Mouse (Mus musculus) small intestine, adult 2 months (tissue): ENCODE results near the gene Vmn1r20.

ENCODE experiments used
- CTCF ChIP-seq: fragments of 200-500 bp; IDR thresholded peaks from 2 replicates; pipeline ENCODE4 v1.5.1; 2012; ENCODE audit warnings: low read depth, mild to moderate bottlenecking, control low read depth, inconsistent platforms, low read length, moderate library complexity, mixed read lengths; ENCODE audit not compliant: insufficient replicate concordance, insufficient read length; ENCODE audit errors: extremely low read depth
- POLR2A ChIP-seq: fragments of 200-500 bp; IDR thresholded peaks from 2 replicates; pipeline ENCODE4 v1.6.1; 2012; ENCODE audit warnings: low read depth, mild to moderate bottlenecking, control low read depth, inconsistent platforms, low read length, moderate library complexity

DNA sequence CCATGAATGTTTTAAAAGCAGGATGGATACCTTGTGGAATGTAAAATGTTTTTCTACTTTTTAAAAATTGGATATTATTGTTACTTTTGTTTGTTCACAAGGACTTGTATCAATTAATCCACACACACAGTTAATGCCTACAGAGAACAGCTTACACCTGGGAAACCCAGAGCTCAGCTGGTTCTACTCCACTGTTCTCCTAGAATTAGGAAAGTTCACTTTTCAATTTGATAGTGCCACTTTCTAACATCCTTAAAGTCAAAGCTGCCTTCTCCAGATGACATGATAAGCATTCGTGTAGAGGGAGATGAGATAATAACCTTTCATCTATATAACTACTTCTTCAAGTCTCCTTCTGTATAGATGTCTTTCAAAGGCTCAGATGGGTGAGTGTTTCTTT lies at the start of gene Vmn1r20:
- TF ChIP-seq CTCF: no peak
- TF ChIP-seq POLR2A: no peak
